Mouse (Mus musculus): ENCODE measurements around the gene Slc16a12. TPM values are rescaled to one million over a fixed set of nuclear protein-coding genes. Genes with fewer than 3 reads are reported as not detected.

Gene Slc16a12
- 1.0 and 1.3 TPM in 2 replicates for polyA plus RNA-seq (2016; fragmentation: Nextera tagmentation; extraction: Ambion mirVana)

- H3K27ac ChIP-seq: no peak within 1 kb of the TSS
- peaks cover 29% of the 10 kb centered on the region for H3K27me3 ChIP-seq
- under 1% methylated on average over 59 of the region's 61 CpGs for WGBS
Measured at GRCm38 (mm10) chr19:34746688-34747504, at the start of gene Slc16a12. Gene Slc16a12 (minus strand): TSS chr19:34747289.

DNA sequence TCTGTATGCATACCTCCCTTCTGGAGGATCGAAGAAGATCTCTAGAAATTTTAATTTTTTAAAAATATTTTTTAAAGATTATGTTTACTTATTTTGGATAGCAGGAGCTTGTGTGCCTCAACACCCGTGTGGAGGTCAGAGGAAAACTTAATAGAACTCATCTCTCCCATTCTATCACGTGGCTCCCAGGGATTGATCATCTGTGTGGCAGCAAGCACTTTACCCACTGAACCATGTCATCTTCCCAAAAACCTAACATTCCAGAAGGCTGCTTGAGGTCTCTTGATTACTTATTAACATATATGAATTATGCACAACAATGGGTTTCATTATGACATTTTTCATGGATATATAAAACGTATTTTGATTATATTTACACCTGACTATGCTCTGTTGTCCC, 49.3 kb upstream of the Slc16a12 start:
- Histone ChIP-seq H3K27ac (no peak overlapping the region), H3K27me3 (no peaks in the 10 kb centered on the region), H3K4me1 (peaks cover 5% of the 10 kb centered on the region; the same call in 1 of the 2 replicates), H3K4me2 (no peak overlapping the region), H3K9ac (no peak overlapping the region), H3K4me3 (replicated peaks) (no peak overlapping the region), H3K36me3 (replicated peaks) (no peaks in the 10 kb centered on the region), H3K9me3 (no peaks in the 10 kb centered on the region)
- no peak for ATAC-seq (ENCODE audit: low FRiP score)
- WGBS: 82% methylated on average over 4 of the region's 4 CpGs

More at GRCm38 (mm10) chr19:34746688-34747504, at the start of gene Slc16a12:
- Histone ChIP-seq H3K4me3 (replicated peaks) (peak within 1 kb of the TSS; percentile 66), H3K9ac (peak within 1 kb of the TSS; percentile 55), H3K9me3 (no peaks in the 10 kb centered on the region), H3K36me3 (replicated peaks) (no peaks in the 10 kb centered on the region), H3K4me2 (peak within 1 kb of the TSS; percentile 99), H3K4me1 (peaks cover 6% of the 10 kb centered on the region)
- ATAC-seq (ENCODE audit: low FRiP score): peak; percentile 84

GRCm38 (mm10) chr19:34782491-34782890, 35.4 kb upstream of the Slc16a12 start:
- no peak overlapping the region for H3K4me3 ChIP-seq (replicated peaks)
- no peak overlapping the region for H3K27ac ChIP-seq
- no peak overlapping the region for H3K9ac ChIP-seq
- no peaks in the 10 kb centered on the region for H3K9me3 ChIP-seq
- no peaks in the 10 kb centered on the region for H3K27me3 ChIP-seq
- ATAC-seq (ENCODE audit: low FRiP score): no peak
- H3K4me2 ChIP-seq: no peak overlapping the region
- no peaks in the 10 kb centered on the region for H3K36me3 ChIP-seq (replicated peaks)
- WGBS: 88% methylated on average over 2 of the region's 2 CpGs
- H3K4me1 ChIP-seq: no peaks in the 10 kb centered on the region

GRCm38 (mm10) chr19:34778993-34779392, 31.9 kb upstream of the Slc16a12 start:
- H3K4me3 ChIP-seq (replicated peaks): no peak overlapping the region
- H3K4me2 ChIP-seq: no peak overlapping the region
- H3K4me1 ChIP-seq: no peaks in the 10 kb centered on the region
- no peaks in the 10 kb centered on the region for H3K27me3 ChIP-seq
- H3K36me3 ChIP-seq (replicated peaks): no peaks in the 10 kb centered on the region
- no peak overlapping the region for H3K27ac ChIP-seq
- H3K9ac ChIP-seq: no peak overlapping the region
- WGBS: 96% methylated on average over 1 of the region's 1 CpGs
- ATAC-seq (ENCODE audit: low FRiP score): no peak
- no peaks in the 10 kb centered on the region for H3K9me3 ChIP-seq

DNA sequence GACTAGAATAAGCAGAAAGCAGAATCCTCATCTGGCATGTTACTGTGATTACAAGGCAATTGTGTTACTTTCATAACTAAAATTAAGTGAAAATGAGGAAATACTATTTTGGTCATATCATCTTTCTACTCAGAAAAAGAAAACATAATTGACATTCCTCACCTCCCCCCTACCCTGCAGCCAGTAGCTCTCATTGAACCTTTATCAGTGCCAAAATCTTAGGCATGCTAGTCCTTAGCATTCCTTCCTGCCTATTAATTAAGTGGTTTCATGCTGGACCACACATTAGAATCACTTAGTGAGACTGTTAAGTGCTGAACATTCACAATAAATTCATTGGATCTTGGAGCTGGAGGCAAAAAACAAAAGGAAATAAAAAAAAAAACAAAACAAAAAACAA, 31.0 kb upstream of the Slc16a12 start:
- ATAC-seq (ENCODE audit: low FRiP score): no peak
- Histone ChIP-seq H3K4me3 (replicated peaks) (no peak overlapping the region), H3K27me3 (no peaks in the 10 kb centered on the region), H3K4me2 (no peak overlapping the region), H3K27ac (no peak overlapping the region), H3K4me1 (no peaks in the 10 kb centered on the region), H3K36me3 (replicated peaks) (no peaks in the 10 kb centered on the region), H3K9ac (no peak overlapping the region), H3K9me3 (no peaks in the 10 kb centered on the region)

- no peaks in the 10 kb centered on the region for H3K27me3 ChIP-seq
- no peak overlapping the region for H3K27ac ChIP-seq
- no peak overlapping the region for H3K4me2 ChIP-seq
- no peaks in the 10 kb centered on the region for H3K36me3 ChIP-seq (replicated peaks)
- no peak overlapping the region for H3K4me3 ChIP-seq (replicated peaks)
- no peaks in the 10 kb centered on the region for H3K9me3 ChIP-seq
- 32% methylated on average over 6 of the region's 6 CpGs for WGBS
- ATAC-seq (ENCODE audit: low FRiP score): no peak
- H3K4me1 ChIP-seq: no peaks in the 10 kb centered on the region
- no peak overlapping the region for H3K9ac ChIP-seq
Measured at GRCm38 (mm10) chr19:34772775-34773174, 25.7 kb upstream of the Slc16a12 start.

DNA sequence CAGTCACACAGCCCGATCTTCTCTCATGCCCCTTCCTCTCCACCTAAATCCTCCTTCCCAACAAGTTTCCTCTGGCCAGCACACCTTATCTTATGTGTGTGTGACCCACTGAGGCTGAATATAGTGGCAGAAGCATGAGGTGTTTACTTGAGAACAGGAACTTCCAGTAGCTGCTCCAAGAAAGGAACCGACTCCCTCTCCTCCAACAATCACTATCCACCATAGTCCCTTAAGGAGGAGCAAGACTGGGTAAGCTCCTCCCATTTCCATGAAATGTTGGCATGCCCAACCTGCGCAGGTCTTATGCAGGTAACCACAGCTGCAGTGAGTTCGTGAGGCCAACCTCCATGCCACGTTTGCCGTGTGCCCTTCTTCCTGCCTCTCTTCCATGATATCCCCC, 23.7 kb upstream of the Slc16a12 start:
- Histone ChIP-seq H3K4me1 (no peaks in the 10 kb centered on the region), H3K9ac (no peak overlapping the region), H3K27me3 (no peaks in the 10 kb centered on the region), H3K36me3 (replicated peaks) (no peaks in the 10 kb centered on the region), H3K9me3 (no peaks in the 10 kb centered on the region), H3K4me2 (no peak overlapping the region), H3K27ac (no peak overlapping the region), H3K4me3 (replicated peaks) (no peak overlapping the region)
- no peak for ATAC-seq (ENCODE audit: low FRiP score)
- WGBS: 83% methylated on average over 6 of the region's 6 CpGs

GRCm38 (mm10) chr19:34758754-34759153, 11.7 kb upstream of the Slc16a12 start:
- WGBS: 89% methylated on average over 1 of the region's 1 CpGs
- Histone ChIP-seq H3K9me3 (no peaks in the 10 kb centered on the region), H3K36me3 (replicated peaks) (no peaks in the 10 kb centered on the region), H3K4me3 (replicated peaks) (no peak overlapping the region), H3K4me2 (no peak overlapping the region), H3K9ac (no peak overlapping the region), H3K27me3 (no peaks in the 10 kb centered on the region), H3K27ac (no peak overlapping the region), H3K4me1 (no peaks in the 10 kb centered on the region)
- no peak for ATAC-seq (ENCODE audit: low FRiP score)

GRCm38 (mm10) chr19:34756561-34757240, 9.6 kb upstream of the Slc16a12 start:
- 90% methylated on average over 7 of the region's 7 CpGs for WGBS
- no peak overlapping the region for H3K4me3 ChIP-seq (replicated peaks)

DNA sequence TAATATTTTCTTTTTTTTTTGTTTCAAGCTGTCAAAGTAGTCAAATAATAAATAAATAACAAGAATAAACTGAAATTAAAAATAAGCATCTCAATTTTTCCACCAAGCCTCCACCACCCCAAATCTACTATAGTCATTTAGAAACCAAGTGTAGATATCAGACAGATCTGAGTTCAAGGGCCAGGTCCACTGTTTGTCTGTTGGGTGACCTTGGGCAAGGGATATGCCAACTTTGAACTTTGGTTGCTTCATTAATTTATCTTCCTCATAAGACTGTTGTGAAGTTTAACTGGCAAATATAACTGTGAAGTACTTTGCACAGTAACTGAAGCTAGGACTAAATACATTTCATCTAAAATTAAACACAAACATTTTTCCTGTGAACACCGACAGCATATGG, 8.6 kb upstream of the Slc16a12 start:
- Histone ChIP-seq H3K4me1 (no peaks in the 10 kb centered on the region), H3K4me3 (replicated peaks) (no peak overlapping the region), H3K9ac (no peak overlapping the region), H3K9me3 (no peaks in the 10 kb centered on the region), H3K4me2 (no peak overlapping the region), H3K27me3 (no peaks in the 10 kb centered on the region), H3K36me3 (replicated peaks) (no peaks in the 10 kb centered on the region), H3K27ac (no peak overlapping the region)
- ATAC-seq (ENCODE audit: low FRiP score): no peak
- 97% methylated on average over 1 of the region's 1 CpGs for WGBS

More at GRCm38 (mm10) chr19:34756561-34757240, 9.6 kb upstream of the Slc16a12 start:
- Histone ChIP-seq H3K27ac (no peak overlapping the region), H3K27me3 (no peaks in the 10 kb centered on the region), H3K9ac (no peak overlapping the region), H3K36me3 (replicated peaks) (no peaks in the 10 kb centered on the region), H3K4me2 (no peak overlapping the region), H3K4me1 (no peaks in the 10 kb centered on the region), H3K9me3 (no peaks in the 10 kb centered on the region)
- no peak for ATAC-seq (ENCODE audit: low FRiP score)

DNA sequence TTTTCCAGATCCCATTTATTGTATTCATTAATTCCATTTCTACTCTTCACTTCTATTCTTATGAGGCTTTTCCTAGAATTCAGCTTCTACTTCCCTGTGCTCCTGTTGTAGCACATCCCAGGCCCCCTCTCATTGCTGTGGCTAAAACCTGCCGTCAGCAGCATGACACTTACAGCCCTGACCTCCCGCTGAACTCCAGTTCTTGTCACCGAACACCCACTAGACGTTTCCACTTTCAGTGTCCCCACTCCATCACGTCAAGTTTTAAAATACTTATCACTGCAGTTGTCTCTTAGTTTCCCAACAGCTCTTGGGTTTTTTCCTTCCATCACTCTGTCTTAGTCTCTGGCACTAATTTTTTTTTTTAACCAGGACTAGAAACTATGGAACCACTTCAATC, 6.2 kb upstream of the Slc16a12 start:
- Histone ChIP-seq H3K27me3 (no peaks in the 10 kb centered on the region), H3K4me3 (replicated peaks) (no peak overlapping the region), H3K36me3 (replicated peaks) (no peaks in the 10 kb centered on the region), H3K9me3 (no peaks in the 10 kb centered on the region), H3K4me1 (no peaks in the 10 kb centered on the region), H3K27ac (no peak overlapping the region), H3K9ac (no peak overlapping the region), H3K4me2 (no peak overlapping the region)
- no peak for ATAC-seq (ENCODE audit: low FRiP score)
- 76% methylated on average over 5 of the region's 5 CpGs for WGBS

- no peak overlapping the region for H3K4me2 ChIP-seq
- 88% methylated on average over 3 of the region's 3 CpGs for WGBS
- peaks cover 3% of the 10 kb centered on the region; the same call in 1 of the 2 replicates for H3K27me3 ChIP-seq
- H3K4me1 ChIP-seq: no peaks in the 10 kb centered on the region
- H3K9ac ChIP-seq: no peak overlapping the region
- no peak for ATAC-seq (ENCODE audit: low FRiP score)
- no peak overlapping the region for H3K27ac ChIP-seq
- H3K9me3 ChIP-seq: no peaks in the 10 kb centered on the region
- H3K4me3 ChIP-seq (replicated peaks): no peak overlapping the region
- H3K36me3 ChIP-seq (replicated peaks): no peaks in the 10 kb centered on the region
Measured at GRCm38 (mm10) chr19:34752391-34753092, 5.5 kb upstream of the Slc16a12 start.

All from forebrain, embryonic 12.5 days (tissue).